Mouse (Mus musculus) bone marrow, adult 2 months (tissue): ENCODE measurements around the gene 4930402H24Rik.

Experiments used
- CTCF ChIP-seq: fragments of 200-500 bp; IDR thresholded peaks from 2 replicates; pipeline ENCODE4 v1.5.1; 2011; ENCODE audit warnings: low read length, control low read depth; ENCODE audit not compliant: control insufficient read depth, insufficient read depth
- POLR2A ChIP-seq: fragments of 200-500 bp; IDR thresholded peaks from 2 replicates; pipeline ENCODE4 v1.6.1; 2011; ENCODE audit warnings: low read depth, mild to moderate bottlenecking, control low read depth, low read length, borderline replicate concordance; ENCODE audit not compliant: control insufficient read depth

DNA sequence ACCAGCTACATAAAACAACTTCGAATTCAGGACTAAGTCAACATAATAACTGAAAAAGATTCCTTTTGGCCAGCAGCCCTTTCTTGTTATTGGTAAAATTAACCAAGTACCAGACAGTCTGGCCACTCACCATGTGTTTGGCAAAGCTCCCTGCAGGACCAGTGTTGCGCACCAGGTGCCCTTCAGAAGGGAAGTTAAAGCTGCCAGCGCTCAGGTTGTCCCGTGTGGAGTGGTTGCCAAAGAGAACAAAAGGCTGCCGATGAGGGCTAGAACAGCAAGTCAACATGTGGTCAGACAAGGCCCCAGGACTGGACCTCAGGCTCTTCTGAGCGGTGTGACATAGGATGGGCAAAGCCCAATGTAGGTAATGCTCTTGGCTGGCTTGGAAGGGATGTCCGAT is 114.5 kb downstream of the 4930402H24Rik start:
- TF ChIP-seq CTCF (no peak), POLR2A (no peak)
